Mouse (Mus musculus) liver, embryonic 15.5 days (tissue): Measurements from ENCODE around the gene Skor1. TPM values are rescaled to one million over a fixed set of nuclear protein-coding genes. Genes with fewer than 3 reads are reported as not detected.

Experiments
- ATAC-seq: fragments of 200-750 bp; cut with Nextera tagmentation; 2 replicates; pipeline ENCODE4 v1.8.0; 2017; ENCODE audit warnings: moderate number of reproducible peaks, mild to moderate bottlenecking, moderate library complexity; ENCODE audit not compliant: insufficient read depth
- H3K27ac ChIP-seq: fragments of 300-500 bp; sonication (generic); replicated peaks from 2 replicates; pipeline ENCODE4 v1.5.1; 2015; ENCODE audit warnings: mild to moderate bottlenecking, inconsistent platforms
- H3K27me3 ChIP-seq: fragments of 300-500 bp; sonication (generic); 2 replicates; pipeline ENCODE4 v1.6.1; 2015; ENCODE audit warnings: mild to moderate bottlenecking, inconsistent platforms
- H3K36me3 ChIP-seq: fragments of 300-500 bp; sonication (generic); replicated peaks from 2 replicates; pipeline ENCODE4 v1.6.1; 2015; ENCODE audit warnings: moderate library complexity, mild to moderate bottlenecking, inconsistent platforms
- H3K4me1 ChIP-seq: fragments of 300-500 bp; sonication (generic); replicated peaks from 2 replicates; pipeline ENCODE4 v1.6.1; 2015; ENCODE audit warnings: inconsistent platforms
- H3K4me2 ChIP-seq: fragments of 300-500 bp; sonication (generic); 2 replicates; pipeline ENCODE4 v1.6.1; 2015; ENCODE audit warnings: moderate library complexity, mild to moderate bottlenecking, inconsistent platforms
- H3K4me3 ChIP-seq: fragments of 300-500 bp; sonication (generic); replicated peaks from 2 replicates; pipeline ENCODE4 v1.5.1; 2015; ENCODE audit warnings: mild to moderate bottlenecking, inconsistent platforms
- H3K9ac ChIP-seq: fragments of 300-500 bp; sonication (generic); 2 replicates; pipeline ENCODE4 v1.6.1; 2015; ENCODE audit warnings: moderate library complexity, mild to moderate bottlenecking, inconsistent platforms
- H3K9me3 ChIP-seq: fragments of 300-500 bp; sonication (generic); replicated peaks from 2 replicates; pipeline ENCODE4 v1.6.1; 2016; ENCODE audit warnings: inconsistent platforms
- WGBS: fragments of 180-500 bp; shearing (Covaris S2); methylation state at CpG from one replicate; pipeline ENCODE4 v1.1.7; 2015; ENCODE audit warnings: mixed read lengths; ENCODE audit not compliant: insufficient replicate concordance; 5-methylcytosine and 5-hydroxymethylcytosine counted together
- polyA plus RNA-seq: library from polyadenylated mRNA; unstranded; fragments of >200 nt; fragmentation: Nextera tagmentation; extraction: Ambion mirVana; gene quantifications from 2 replicates; pipeline ENCODE4 v1.2.1, GENCODE M21; 2015

Gene Skor1
- polyA plus RNA-seq, 1 experiment from 2014 or later: not detected

DNA sequence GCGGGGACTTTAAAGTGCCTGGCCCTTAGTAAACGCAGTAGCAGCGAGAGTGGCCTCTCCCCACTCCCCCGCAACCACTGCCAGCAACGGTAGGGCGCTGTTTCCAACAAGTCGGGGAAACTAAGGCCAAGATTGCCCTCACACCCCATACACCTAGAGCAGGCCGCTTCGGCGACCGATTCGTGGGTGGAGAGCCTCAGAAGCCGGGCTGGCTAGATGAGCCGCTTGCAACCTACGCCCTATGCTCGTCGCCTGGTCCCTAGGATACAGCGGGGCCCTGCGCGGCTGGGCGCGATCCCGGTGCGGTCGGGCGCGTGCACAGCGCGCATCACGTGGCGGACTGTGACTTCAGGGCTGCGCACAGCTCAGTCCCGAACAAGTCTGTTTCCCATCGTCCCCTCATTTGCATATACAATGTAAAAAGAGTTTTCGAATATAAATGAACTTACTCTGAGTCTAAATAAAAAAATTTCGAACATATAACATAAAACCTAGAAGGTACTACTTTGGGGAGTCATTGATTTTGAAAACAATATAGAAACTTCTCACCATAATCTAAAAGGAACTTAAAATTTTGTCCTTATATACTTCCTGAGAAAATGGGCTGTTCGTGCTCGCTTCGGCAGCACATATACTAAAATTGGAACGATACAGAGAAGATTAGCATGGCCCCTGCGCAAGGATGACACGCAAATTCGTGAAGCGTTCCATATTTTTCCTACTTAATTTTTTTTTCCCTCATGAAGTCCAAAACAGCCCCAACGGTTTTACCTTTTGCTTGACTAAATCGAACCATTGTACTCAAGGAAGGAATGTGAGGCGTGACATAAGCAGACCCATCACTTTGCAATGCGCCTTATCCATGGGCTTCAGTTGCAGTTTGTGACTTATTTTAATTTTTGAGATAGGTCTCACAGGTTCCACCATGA, 15.8 kb downstream of the Skor1 start:
- Histone ChIP-seq H3K27ac (peak overlapping the region; percentile 77), H3K27me3 (peaks cover 76% of the 10 kb centered on the region), H3K4me3 (peak overlapping the region; percentile 62), H3K4me2 (peak overlapping the region; percentile 69), H3K9ac (0 out of 2 replicates have a peak overlapping the region, but pooled peaks have one; percentile 35), H3K4me1 (peaks cover 21% of the 10 kb centered on the region), H3K36me3 (no peaks in the 10 kb centered on the region), H3K9me3 (no peaks in the 10 kb centered on the region)
- 1% methylated on average over 48 of the region's 48 CpGs for WGBS
- peak; percentile 99 for ATAC-seq

DNA sequence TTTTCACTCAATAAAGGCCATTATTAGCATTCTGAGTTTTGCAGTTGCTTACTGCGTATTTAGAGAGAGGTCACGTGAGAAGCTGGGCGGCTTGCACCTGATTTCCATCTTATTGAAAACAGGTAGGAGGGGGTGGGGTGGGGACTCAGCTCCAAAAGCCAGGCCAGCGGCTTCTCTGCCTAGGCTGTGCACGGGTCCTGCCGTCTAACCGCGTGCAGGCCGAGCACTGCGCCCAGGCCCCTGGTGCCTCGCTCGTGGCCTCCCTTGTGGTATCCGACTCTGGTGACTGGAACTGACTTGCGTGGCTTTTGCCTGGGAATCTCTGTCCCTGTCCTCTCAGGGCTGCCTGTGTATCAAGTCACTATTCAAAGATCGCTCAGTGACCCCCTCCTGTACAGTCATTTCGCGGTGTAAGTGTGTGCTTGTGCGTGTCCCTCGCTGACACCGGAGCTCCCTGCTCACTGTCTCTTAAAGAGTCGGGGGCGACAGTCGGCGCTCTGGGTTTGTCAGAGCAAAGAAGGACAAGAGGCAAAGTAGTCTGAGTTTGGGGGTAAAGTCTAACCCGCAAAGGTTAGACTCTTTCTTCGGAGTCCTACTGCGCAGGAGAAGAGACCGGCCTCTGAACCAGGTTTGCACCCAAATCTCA, 16.7 kb downstream of the Skor1 start:
- Histone ChIP-seq H3K27me3 (peaks cover 67% of the 10 kb centered on the region), H3K4me1 (peaks cover 21% of the 10 kb centered on the region), H3K9me3 (no peaks in the 10 kb centered on the region), H3K4me2 (peak overlapping the region; percentile 69), H3K9ac (0 out of 2 replicates have a peak overlapping the region, but pooled peaks have one; percentile 35), H3K27ac (peak overlapping the region; percentile 77), H3K4me3 (peak overlapping the region; percentile 62), H3K36me3 (no peaks in the 10 kb centered on the region)
- whole genome bisulfite sequencing: 5% methylated on average over 28 of the region's 28 CpGs
- peak; percentile 22 for ATAC-seq

GRCm38 (mm10) chr9:63129641-63130041, 19.1 kb downstream of the Skor1 start:
- Histone ChIP-seq H3K9me3 (no peaks in the 10 kb centered on the region), H3K9ac (no peak overlapping the region), H3K4me1 (peaks cover 17% of the 10 kb centered on the region), H3K4me3 (no peak overlapping the region), H3K27ac (no peak overlapping the region), H3K4me2 (no peak overlapping the region), H3K36me3 (no peaks in the 10 kb centered on the region), H3K27me3 (peaks cover 46% of the 10 kb centered on the region)
- no peak for ATAC-seq
- WGBS: 58% methylated on average over 8 of the region's 8 CpGs

DNA sequence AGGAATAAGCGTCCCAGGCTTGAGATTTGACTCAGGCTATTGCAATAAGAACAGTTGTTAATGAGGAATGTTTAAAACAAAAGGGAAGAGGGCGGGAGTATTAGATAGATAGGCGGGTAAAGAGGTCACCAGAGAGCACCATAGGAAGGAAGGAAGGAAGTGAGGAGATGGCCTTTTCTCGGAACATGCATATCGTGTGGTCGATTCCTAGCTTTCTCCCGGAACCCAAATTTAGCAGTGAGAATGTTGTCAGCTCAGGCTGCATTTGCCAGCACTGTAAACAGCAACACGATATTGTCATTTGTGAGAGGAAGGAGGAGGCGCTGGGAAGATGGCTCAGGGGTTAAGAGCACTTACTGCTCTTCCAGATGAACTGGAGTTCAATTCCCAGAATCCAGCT, 24.2 kb downstream of the Skor1 start:
- 11% methylated on average over 9 of the region's 9 CpGs for WGBS
- ATAC-seq: peak; percentile 31; the same call in 1 of the 2 replicates
- Histone ChIP-seq H3K9me3 (no peaks in the 10 kb centered on the region), H3K4me1 (peaks cover 12% of the 10 kb centered on the region), H3K9ac (no peak overlapping the region), H3K4me3 (no peak overlapping the region), H3K27me3 (peaks cover 7% of the 10 kb centered on the region; the same call in 1 of the 2 replicates), H3K36me3 (no peaks in the 10 kb centered on the region), H3K27ac (no peak overlapping the region), H3K4me2 (peak overlapping the region; percentile 77)

GRCm38 (mm10) chr9:63123451-63124438, 25.0 kb downstream of the Skor1 start:
- WGBS: 6% methylated on average over 30 of the region's 30 CpGs
- Histone ChIP-seq H3K36me3 (no peaks in the 10 kb centered on the region), H3K27me3 (peaks cover 7% of the 10 kb centered on the region; the same call in 1 of the 2 replicates), H3K4me1 (peaks cover 12% of the 10 kb centered on the region), H3K27ac (0 out of 2 replicates have a peak overlapping the region, but pooled peaks have one; percentile 9), H3K4me2 (peak overlapping the region; percentile 77), H3K9me3 (no peaks in the 10 kb centered on the region), H3K4me3 (peak overlapping the region; percentile 54), H3K9ac (peak overlapping the region; percentile 54)
- ATAC-seq: peak; percentile 84

- Histone ChIP-seq H3K4me3 (no peak overlapping the region), H3K27me3 (peaks cover 7% of the 10 kb centered on the region; the same call in 1 of the 2 replicates), H3K4me1 (peaks cover 12% of the 10 kb centered on the region), H3K4me2 (no peak overlapping the region), H3K9ac (no peak overlapping the region), H3K27ac (no peak overlapping the region), H3K36me3 (no peaks in the 10 kb centered on the region), H3K9me3 (no peaks in the 10 kb centered on the region)
- WGBS: 64% methylated on average over 8 of the region's 8 CpGs
- no peak for ATAC-seq
These were observed 26.5 kb downstream of the Skor1 start for GRCm38 (mm10) chr9:63122161-63122833.

- H3K9me3 ChIP-seq: no peaks in the 10 kb centered on the region
- no peaks in the 10 kb centered on the region for H3K27me3 ChIP-seq
- H3K9ac ChIP-seq: no peak overlapping the region
- H3K4me3 ChIP-seq: no peak overlapping the region
- no peak for ATAC-seq
- no peak overlapping the region for H3K4me2 ChIP-seq
- H3K27ac ChIP-seq: no peak overlapping the region
- no peaks in the 10 kb centered on the region for H3K36me3 ChIP-seq
- 60% methylated on average over 5 of the region's 5 CpGs for WGBS
- H3K4me1 ChIP-seq: no peaks in the 10 kb centered on the region
These were observed 30.4 kb downstream of the Skor1 start for GRCm38 (mm10) chr9:63118385-63118784.

- Histone ChIP-seq H3K27me3 (peaks cover 16% of the 10 kb centered on the region), H3K4me3 (no peak overlapping the region), H3K9me3 (no peaks in the 10 kb centered on the region), H3K27ac (no peak overlapping the region), H3K9ac (no peak overlapping the region), H3K36me3 (no peaks in the 10 kb centered on the region), H3K4me2 (no peak overlapping the region), H3K4me1 (peaks cover 14% of the 10 kb centered on the region)
- WGBS: 54% methylated on average over 3 of the region's 3 CpGs
- ATAC-seq: no peak
These were observed 36.2 kb downstream of the Skor1 start for GRCm38 (mm10) chr9:63112514-63112913.

DNA sequence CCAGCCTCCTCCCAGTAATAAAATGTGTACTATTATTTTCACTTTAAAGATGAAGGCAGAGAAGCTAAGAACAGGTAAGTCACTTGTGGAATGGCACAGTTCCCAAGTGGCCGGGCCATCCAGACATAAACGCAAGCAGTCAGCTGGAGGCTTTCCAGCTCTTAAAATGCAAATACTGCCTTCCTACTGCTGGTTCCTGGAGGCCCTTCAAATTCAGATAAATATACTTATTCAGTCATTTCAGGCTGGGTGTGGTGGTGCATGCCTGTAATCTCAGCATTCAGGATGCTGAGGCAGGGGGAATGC, 39.0 kb downstream of the Skor1 start:
- H3K9ac ChIP-seq: no peak overlapping the region
- no peaks in the 10 kb centered on the region for H3K9me3 ChIP-seq

More for the DNA sequence above, 39.0 kb downstream of the Skor1 start:
- Histone ChIP-seq H3K27ac (0 out of 2 replicates have a peak overlapping the region, but pooled peaks have one; percentile 29), H3K27me3 (peaks cover 16% of the 10 kb centered on the region), H3K4me3 (peak overlapping the region; percentile 53; the same call in 1 of the 2 replicates), H3K4me1 (peaks cover 14% of the 10 kb centered on the region), H3K4me2 (peak overlapping the region; percentile 59), H3K36me3 (no peaks in the 10 kb centered on the region)
- 48% methylated on average over 2 of the region's 2 CpGs for WGBS
- ATAC-seq: no peak
